22 mouse cellular contexts compared by ENCODE assay signal in genomic region chr2:35598819-35599218, GRCm38 (mm10). TPM values are rescaled to one million over a fixed set of nuclear protein-coding genes. Genes with fewer than 3 reads are reported as not detected.
DNase-seq lines count a peak whose midpoint lies in the region; ATAC-seq and TF ChIP-seq lines count a peak whose summit lies in the region.
"Had no signal": no experiment of that assay in that cellular context is flagged by ENCODE, and none has a peak within 500 bp of the region (broad histone marks: within the 10 kb centered on the region; RNA-seq: fewer than 3 reads in every experiment).

No protein-coding gene starts in this region.

- H3K4me2 ChIP-seq in heart, embryonic 12.5 days, result no peak overlapping the region
- H3K4me2 ChIP-seq in liver, postnatal 0 days (ENCODE audit: low read depth, low read length), result no peak overlapping the region
- H3K4me2 ChIP-seq: heart, embryonic 13.5 days; hindbrain, embryonic 12.5 days; kidney, embryonic 15.5 days had no signal

- no peak for ATAC-seq in heart, embryonic 12.5 days (ENCODE audit: insufficient number of reproducible peaks, low FRiP score)
- ATAC-seq in liver, postnatal 0 days, result no peak
- ATAC-seq in erythroblast, adult 5-6 weeks (replicated peaks; ENCODE audit: low FRiP score, poor library complexity, severe bottlenecking), result no peak
- ATAC-seq: activated CD4-positive, CD25-positive, alpha-beta regulatory T cell, adult 4 months; forebrain, embryonic 14.5 days; hindbrain, embryonic 16.5 days; inflammation-experienced regulatory T-cells, adult 6 months; Patski had no signal

- H3K9ac ChIP-seq in heart, embryonic 12.5 days, result peak overlapping the region; percentile 12; the same call in 1 of the 2 replicates
- H3K9ac ChIP-seq in liver, postnatal 0 days (replicated peaks), result no peak overlapping the region
- H3K9ac ChIP-seq: heart, embryonic 13.5 days; hindbrain, embryonic 12.5 days; kidney, embryonic 15.5 days had no signal

- H3K9me3 ChIP-seq in heart, embryonic 12.5 days (replicated peaks), result no peaks in the 10 kb centered on the region
- H3K9me3 ChIP-seq in liver, postnatal 0 days (ENCODE audit: low read length), result no peaks in the 10 kb centered on the region
- H3K9me3 ChIP-seq: embryonic facial prominence, embryonic 10.5 days; forebrain, embryonic 10.5 days; heart, embryonic 13.5 days; hindbrain, embryonic 12.5 days; kidney, embryonic 15.5 days had no signal

- no peak overlapping the region for H3K4me3 ChIP-seq in heart, embryonic 12.5 days
- no peak overlapping the region for H3K4me3 ChIP-seq in liver, postnatal 0 days (ENCODE audit: low read depth, low read length)
- H3K4me3 ChIP-seq: embryonic facial prominence, embryonic 10.5 days; erythroblast, embryonic 14.5 days; forebrain, embryonic 10.5 days; heart, embryonic 13.5 days; hindbrain, embryonic 12.5 days; kidney, embryonic 15.5 days had no signal

- intact Hi-C loops in heart, postnatal 25 days (cut with DNase I), result loop anchor here (2.0 kb wide), 1 partner anchor 14 kb away; no protein-coding TSS in a partner anchor

- peaks cover 7% of the 10 kb centered on the region; the same call in 1 of the 2 replicates for H3K36me3 ChIP-seq in heart, embryonic 12.5 days
- H3K36me3 ChIP-seq in liver, postnatal 0 days (replicated peaks; ENCODE audit: insufficient read depth, low read length), result no peaks in the 10 kb centered on the region
- H3K36me3 ChIP-seq: embryonic facial prominence, embryonic 10.5 days; forebrain, embryonic 10.5 days; heart, embryonic 13.5 days; hindbrain, embryonic 12.5 days; kidney, embryonic 15.5 days had no signal

- peaks cover 72% of the 10 kb centered on the region for H3K4me1 ChIP-seq in heart, embryonic 12.5 days (replicated peaks)
- H3K4me1 ChIP-seq in liver, postnatal 0 days (ENCODE audit: insufficient read depth), result peaks cover 4% of the 10 kb centered on the region; the same call in 1 of the 2 replicates

- no peak for TF ChIP-seq EP300 in liver, postnatal 0 days (IDR thresholded peaks at IDR 0.05; ENCODE audit: low read depth)

- WGBS in heart, embryonic 12.5 days, result 51% methylated on average over 3 of the region's 3 CpGs
- WGBS in liver, postnatal 0 days (ENCODE audit: insufficient replicate concordance), result 69% methylated on average over 3 of the region's 3 CpGs

- DNase-seq in cerebellum, adult 18-20 months, result peak; percentile 58 to 68
- DNase-seq in cerebellum, adult 8-10 months, result no peak
- no peak for DNase-seq in heart, postnatal 25 days (ENCODE audit: low spot score)
- peak; percentile 81 for DNase-seq in cerebellum, adult 9-10 months
- no peak for DNase-seq in liver, postnatal 0 days
- DNase-seq: adrenal gland, postnatal 14 days; heart, postnatal 4 days; kidney, adult 18-20 months had no signal

- H3K27me3 ChIP-seq in heart, embryonic 12.5 days (replicated peaks), result no peaks in the 10 kb centered on the region
- H3K27me3 ChIP-seq in liver, postnatal 0 days (ENCODE audit: insufficient read depth, low read length), result no peaks in the 10 kb centered on the region
- H3K27me3 ChIP-seq: CH12.LX; heart, embryonic 13.5 days; hindbrain, embryonic 12.5 days; kidney, embryonic 15.5 days; Patski had no signal

- H3K27ac ChIP-seq in heart, embryonic 12.5 days (ENCODE audit: poor library complexity, severe bottlenecking), result no peak overlapping the region
- H3K27ac ChIP-seq in liver, postnatal 0 days (ENCODE audit: low read depth), result no peak overlapping the region
- H3K27ac ChIP-seq: forebrain, embryonic 10.5 days; heart, embryonic 13.5 days; hindbrain, embryonic 12.5 days; kidney, embryonic 15.5 days had no signal

- TF ChIP-seq CTCF in liver, postnatal 0 days (IDR thresholded peaks at IDR 0.05; ENCODE audit: low read depth), result no peak

RNA-seq across cellular contexts. Expression of gene Dab2ip, which starts 40.8 kb away (rescaled TPM):
- 55.6 and 62.5 TPM in 2 replicates for polyA plus RNA-seq in heart, embryonic 12.5 days (2016; fragmentation: Nextera tagmentation; extraction: Ambion mirVana)
- total RNA-seq in heart, postnatal 25 days (2021), result 10 to 100 TPM; 46.0 to 52.1 TPM
- 6.9 and 9.1 TPM in 2 replicates for polyA plus RNA-seq in liver, postnatal 0 days (2015; fragmentation: Nextera tagmentation; extraction: Ambion mirVana)
- total RNA-seq in erythroblast, adult 5-6 weeks (2015; ENCODE audit: low replicate concordance), result 0.19 and 2.3 TPM in 2 replicates
- total RNA-seq in erythroblast, adult 5-6 weeks (2017; ENCODE audit: low replicate concordance), result 1.4 and 2.2 TPM in 2 replicates

Comparison
In these comparisons a context has a peak if more than half of its experiments do, and no peak if none do; other contexts are left out.
1. DNase-seq: peak in cerebellum, adult 18-20 months (2 of 2) and cerebellum, adult 9-10 months (single experiment); none in cerebellum, adult 8-10 months (single experiment), heart, postnatal 25 days (single experiment) and liver, postnatal 0 days (single experiment).
2. RNA of gene Dab2ip, which starts 40.8 kb away (total RNA-seq): 46.0 to 52.1 TPM in heart, postnatal 25 days; 0.19 to 2.3 TPM in erythroblast, adult 5-6 weeks; every median in the first group is over 10 times any median in the second.